Mouse (Mus musculus) spleen, adult 2 months (tissue): ENCODE measurements around the gene Ppp3r1.

Experiments
- CTCF ChIP-seq: fragments of 200-500 bp; IDR thresholded peaks from 2 replicates; pipeline ENCODE4 v1.5.1; 2011; ENCODE audit warnings: mild to moderate bottlenecking, inconsistent platforms; ENCODE audit not compliant: insufficient read depth, insufficient read length, insufficient replicate concordance; ENCODE audit errors: extremely low read depth
- POLR2A ChIP-seq: fragments of 200-500 bp; IDR thresholded peaks from 2 replicates; pipeline ENCODE4 v1.6.1; 2011; ENCODE audit warnings: low read depth, low read length, inconsistent platforms

DNA sequence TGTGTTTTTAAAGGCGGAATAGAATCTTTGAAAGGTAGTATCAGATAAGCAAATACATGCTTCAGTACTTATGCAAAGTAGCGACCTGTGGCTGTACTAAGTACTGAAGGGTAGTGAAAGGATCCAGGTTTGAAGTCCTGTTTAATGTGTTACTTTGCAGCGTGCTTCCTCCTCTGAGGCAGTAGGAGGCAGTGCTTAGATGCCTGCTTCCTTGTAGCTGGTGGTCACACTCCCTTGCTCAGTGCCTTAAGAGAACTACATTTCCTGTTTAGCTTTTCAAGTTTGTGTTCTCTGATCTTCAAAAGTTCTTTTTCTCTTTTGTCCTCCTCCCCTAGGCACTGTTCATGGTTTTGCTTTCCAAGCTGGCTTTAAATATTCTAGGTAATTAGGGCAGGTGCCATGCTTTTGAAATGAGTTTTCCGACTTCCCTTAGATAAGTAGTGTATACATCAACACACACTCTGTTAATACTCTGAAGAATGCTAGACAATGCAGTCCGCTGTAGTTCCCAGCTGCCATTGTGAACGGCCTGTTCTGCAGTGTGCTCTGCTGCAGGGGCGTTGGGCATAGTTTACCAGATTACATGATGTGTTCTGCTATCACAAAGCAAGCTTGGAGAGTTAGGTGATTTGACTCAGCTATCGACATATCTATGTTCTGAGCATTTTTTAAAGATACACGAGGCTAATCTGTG lies 33.2 kb downstream of the Ppp3r1 start:
- TF ChIP-seq CTCF (peak; percentile 38; the same call in 1 of the 2 replicates), POLR2A (no peak)
